Mouse (Mus musculus) layer of hippocampus, postnatal 10 days (tissue): ENCODE measurements around the gene Olfr1442. TPM values are rescaled to one million over a fixed set of nuclear protein-coding genes. Genes with fewer than 3 reads are reported as not detected.

Experiments used
- total RNA-seq, 2 experiments: library from RNA; stranded (reverse); gene quantifications; 2 replicates each; pipeline ENCODE4 v1.2.3; 2021

The Olfr1442 gene
- total RNA-seq, 2 experiments from 2014 or later = not detected

Other genes with a start within 250 kb of the Olfr1442 start
- gene Pfpl, start 242.5 kb upstream of the Olfr1442 start, total RNA-seq = not detected
- 1 to 10 TPM; 4.6 to 4.8 TPM for gene Mpeg1, start 209.7 kb upstream of the Olfr1442 start, total RNA-seq
- 10 to 100 TPM; 48.1 to 55.5 TPM for gene Dtx4, start 169.0 kb upstream of the Olfr1442 start, total RNA-seq
- 1 to 10 TPM; 3.9 to 4.1 TPM for gene Fam111a, start 124.7 kb upstream of the Olfr1442 start, total RNA-seq
- gene Gm4952, start 70.5 kb upstream of the Olfr1442 start, total RNA-seq = under 1 TPM; 0.29 to 0.30 TPM
- gene Glyat, start 37.1 kb upstream of the Olfr1442 start, total RNA-seq = under 1 TPM in 1 of 2 experiments, not detected in 1; 0.23 TPM
- not detected for gene Olfr1443, start 7.7 kb downstream of the Olfr1442 start, total RNA-seq
- not detected for gene Keg1, start 25.3 kb downstream of the Olfr1442 start, total RNA-seq
- 1 to 10 TPM; 3.1 to 3.2 TPM for gene Cntf, start 95.2 kb downstream of the Olfr1442 start, total RNA-seq
- gene Zfp91, start 125.7 kb downstream of the Olfr1442 start, total RNA-seq = 10 to 100 TPM; 78.6 to 82.9 TPM
- 1 to 10 TPM in 1 of 2 experiments, under 1 TPM in 1; 0.96 to 1.3 TPM for gene Lpxn, start 125.8 kb downstream of the Olfr1442 start, total RNA-seq
- gene Gm5244, start 176.2 kb downstream of the Olfr1442 start, total RNA-seq = not detected
- not detected for gene Olfr1444, start 186.8 kb downstream of the Olfr1442 start, total RNA-seq
- not detected for gene Olfr1445, start 213.4 kb downstream of the Olfr1442 start, total RNA-seq
- not detected for gene Olfr1446, start 223.1 kb downstream of the Olfr1442 start, total RNA-seq
- gene Olfr1447, start 233.3 kb downstream of the Olfr1442 start, total RNA-seq = not detected